Mouse (Mus musculus): ENCODE measurements around the gene Tspan4. TPM values are rescaled to one million over a fixed set of nuclear protein-coding genes. Genes with fewer than 3 reads are reported as not detected.
"Not testable (repeated sequence)": the region's sequence is repeated elsewhere in the genome, so short reads cannot be mapped to it uniquely, and the experiment has no call there.

The Tspan4 gene
- total RNA-seq, 4 experiments from 2014 or later = 8.1 to 15.1 (median 11.9) TPM

DNA sequence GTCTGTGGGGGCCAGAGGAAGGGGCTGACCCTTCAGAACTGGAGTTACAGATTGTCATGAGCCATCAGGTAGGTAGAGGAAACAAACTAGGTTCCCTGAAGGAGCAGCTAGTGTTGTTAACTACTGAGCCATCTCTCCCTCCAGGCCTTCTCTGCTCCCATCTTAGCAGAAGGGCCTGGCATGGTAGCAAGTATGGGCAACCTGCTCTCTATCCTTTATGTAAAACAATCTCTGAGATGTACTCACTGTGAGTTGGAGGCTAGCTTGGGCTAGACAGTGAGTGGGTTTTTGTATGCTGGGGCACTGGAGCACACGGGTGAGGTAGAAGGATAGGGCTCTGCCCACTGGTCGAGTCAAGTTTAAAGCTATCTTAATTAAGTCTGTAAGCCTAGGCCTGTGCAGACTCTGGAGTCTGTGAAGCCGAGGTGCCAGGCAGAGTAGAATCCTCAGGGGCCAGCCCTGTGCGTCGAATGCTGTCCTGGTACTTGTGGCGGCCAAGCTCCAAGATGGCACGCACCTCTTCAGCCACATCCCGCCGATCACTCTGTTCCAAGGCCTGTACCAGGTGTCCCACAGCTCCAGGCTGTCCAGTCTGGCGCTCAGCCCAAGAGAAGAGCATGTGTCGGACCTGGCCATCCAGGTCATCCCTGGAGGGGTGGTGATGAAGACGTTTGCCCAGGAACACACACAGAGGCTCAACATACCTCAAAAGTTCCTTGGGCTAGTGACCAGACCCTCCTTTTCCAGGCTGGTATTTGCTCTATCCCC, 36.7 kb upstream of the Tspan4 start:
- DNase-seq (ENCODE audit: low spot score in 2 of 2) = no peak

DNA sequence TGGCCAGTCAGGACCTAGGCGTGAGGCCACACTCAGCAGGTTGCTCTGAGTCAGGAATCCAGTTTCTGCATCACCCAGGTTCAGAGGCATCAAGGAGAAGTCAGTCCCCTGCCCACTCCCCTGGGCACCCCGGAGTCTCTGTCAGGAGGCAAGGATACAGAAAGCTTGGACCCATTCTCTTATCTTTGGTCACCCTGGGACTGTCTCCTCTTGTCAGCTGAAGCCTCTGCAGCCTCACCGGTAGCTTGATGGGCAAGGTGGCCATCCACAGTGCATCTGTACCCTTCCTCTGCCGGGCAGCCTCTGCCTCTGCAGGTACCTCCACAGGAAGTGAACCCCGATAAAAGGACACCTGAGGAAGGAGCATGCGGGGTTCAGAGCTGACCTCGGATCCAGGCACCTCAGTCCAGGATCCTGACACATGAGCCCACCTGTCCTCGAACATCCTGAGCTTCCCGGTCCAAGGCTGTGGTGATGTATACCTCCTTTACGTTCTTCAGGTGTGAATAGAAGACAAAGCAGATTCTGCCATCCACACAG, 35.8 kb upstream of the Tspan4 start:
- DNase-seq (ENCODE audit: low spot score in 2 of 2) = no peak

DNA sequence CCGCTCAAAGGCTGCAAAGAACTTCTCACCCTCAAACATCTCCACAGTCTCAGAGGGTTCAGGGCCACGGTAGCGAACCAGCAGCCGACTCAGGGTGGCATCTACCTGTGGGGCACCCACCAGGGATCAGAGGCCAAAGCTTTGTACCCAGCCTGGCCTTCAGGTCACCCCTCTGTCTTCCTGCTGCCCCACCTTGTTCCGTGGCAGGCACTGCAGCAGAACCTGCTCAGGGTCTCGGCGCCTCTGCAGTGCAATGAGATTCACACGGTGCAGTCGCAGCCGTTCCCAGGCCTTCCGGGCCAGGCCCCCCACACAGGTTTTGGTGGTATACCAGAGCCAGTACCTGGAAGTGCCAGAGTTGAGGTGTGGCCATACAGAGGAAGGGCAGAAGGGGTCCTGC, 35.2 kb upstream of the Tspan4 start:
- no peak for DNase-seq (ENCODE audit: low spot score in 2 of 2)

DNA sequence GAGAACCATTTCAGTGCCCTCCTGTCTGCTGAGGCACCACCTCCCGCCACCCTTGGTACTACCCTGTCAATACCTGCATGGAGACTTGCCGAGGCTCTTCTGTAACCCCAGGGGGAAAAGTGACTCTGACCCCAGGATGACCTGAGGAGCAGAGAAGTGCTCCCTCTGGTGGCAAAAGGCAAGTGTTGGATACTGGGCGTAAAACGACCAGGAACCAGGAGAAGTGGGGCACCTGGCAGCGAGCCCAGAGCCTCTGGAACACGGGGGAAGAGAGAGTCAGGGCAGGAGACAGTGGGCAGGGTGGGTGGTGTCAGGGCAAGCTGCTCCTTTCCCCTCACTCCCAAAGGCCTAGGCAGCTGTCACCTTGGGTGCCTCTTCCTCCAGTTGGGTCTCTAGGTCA, 34.4 kb upstream of the Tspan4 start:
- no peak for DNase-seq (ENCODE audit: low spot score in 2 of 2)

DNA sequence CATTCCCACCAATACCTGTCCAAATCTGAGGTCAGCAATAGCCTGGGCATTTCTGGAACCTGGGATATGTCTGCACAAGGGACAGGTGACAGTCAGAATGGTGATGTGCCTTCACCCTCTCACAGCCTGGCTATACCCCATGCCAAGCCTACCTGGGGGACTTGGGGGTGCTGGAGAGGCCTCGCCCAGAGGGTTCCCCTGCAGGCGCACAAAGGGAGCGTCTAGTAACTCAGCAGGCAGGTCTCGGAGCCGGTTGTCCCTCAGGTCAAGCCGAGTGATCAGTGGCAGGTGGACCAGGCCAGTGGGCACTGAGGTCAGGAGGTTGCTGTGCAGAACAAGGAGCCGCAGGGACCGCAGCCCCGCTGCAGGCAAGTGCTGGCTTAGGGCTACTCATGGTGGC, 33.6 kb upstream of the Tspan4 start:
- no peak for DNase-seq (ENCODE audit: low spot score in 2 of 2)

DNA sequence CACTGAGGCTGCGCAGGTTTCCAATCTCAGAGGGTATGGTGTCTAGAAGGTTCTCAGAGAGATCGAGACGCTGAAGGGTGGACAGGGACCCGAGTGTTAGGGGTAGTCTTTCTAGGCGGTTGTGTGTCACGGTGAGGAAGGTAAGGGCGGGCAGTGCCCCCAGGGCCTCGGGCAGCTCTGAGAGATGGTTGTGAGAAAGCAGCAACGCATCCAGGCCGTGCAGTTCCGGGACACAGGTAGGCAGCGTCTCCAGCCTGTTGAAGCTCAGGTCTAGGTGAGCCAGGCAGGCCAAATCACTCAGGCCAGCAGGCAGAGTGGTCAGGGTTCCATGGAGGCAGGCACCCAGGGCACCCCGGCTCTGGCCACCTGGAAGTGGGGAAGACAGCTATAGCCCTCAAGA, 32.8 kb upstream of the Tspan4 start:
- no peak for DNase-seq (ENCODE audit: low spot score in 2 of 2)

DNA sequence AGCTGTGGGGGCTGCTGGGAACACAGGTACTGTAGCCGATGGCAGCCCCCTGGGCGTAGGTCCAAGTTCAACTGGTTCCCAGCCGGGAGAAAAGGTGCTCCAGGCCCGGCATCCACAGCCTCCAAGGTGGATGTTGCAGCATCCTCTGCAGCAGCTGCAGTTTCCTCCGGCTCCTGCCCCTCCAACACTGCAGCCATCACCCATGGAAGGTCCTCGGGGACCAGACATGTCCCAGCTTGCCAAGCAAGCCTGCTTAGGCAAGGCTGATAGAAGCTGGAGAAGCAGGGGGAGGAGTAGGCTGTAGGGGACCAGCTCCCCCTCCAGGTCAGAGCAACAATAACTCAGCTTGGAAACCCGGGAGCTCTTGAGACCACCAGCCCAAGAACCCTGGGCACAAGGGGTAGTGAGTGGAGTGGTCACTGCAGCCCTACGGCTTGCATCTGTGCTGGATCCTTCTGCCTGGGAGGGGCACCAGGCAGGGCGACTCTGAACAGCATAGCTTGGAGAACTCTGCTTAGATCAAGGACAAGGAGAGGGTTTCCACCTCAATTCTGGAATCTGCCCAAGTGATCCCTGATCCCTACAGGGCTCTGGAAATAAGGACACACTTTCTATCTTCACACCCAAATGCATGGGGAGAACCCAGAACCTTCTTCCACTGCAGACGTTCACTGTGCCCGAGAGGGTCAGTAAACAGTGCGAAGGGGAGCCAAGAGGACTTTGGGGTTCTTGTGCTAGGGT, 31.8 kb upstream of the Tspan4 start:
- DNase-seq (ENCODE audit: low spot score in 2 of 2) = no peak

DNA sequence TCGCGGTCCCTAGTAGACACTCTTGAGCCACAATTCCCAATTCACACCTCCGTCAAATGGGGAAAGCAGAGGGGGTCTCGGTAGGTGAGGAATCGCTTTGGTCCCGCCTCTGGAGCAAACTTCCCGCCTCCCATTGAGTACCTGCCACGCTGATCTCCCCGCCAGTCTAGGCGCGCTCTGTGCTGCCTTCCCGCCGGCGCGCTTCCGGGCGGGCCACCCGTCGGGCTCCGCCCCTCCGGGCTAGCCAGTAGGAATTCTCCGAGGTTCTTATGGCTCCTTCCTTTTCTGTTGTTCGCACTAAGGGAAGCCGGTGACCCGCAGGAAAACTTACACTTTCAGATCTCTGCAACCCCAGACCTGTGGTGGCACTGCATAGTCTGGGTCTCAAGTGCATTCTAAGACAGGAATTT, 31.2 kb upstream of the Tspan4 start, which contains the start of gene Pidd1:
Gene Pidd1 (minus strand): TSS at position 198 of the 410 bp plus-strand sequence.
- DNase-seq (ENCODE audit: low spot score in 2 of 2) = no peak

DNA sequence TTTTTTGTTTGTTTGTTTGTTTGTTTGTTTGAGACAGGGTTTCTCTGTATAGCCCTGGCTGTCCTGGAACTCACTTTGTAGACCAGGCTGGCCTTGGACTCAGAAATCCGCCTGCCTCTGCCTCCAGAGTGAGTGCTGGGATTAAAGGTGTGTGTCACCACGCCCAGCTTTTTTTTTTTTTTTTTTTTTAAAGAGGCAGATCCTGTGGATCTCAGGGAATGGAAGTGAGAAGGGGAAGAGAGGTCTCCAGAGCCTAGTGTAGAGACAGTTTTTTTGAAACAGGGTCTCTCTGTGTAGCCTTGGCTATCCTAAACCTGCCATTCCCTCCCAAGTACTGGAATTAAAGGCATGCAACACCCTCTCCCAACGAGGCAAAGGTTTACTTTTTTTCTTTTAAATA, 28.7 kb upstream of the Tspan4 start:
- not testable (repeated sequence) for DNase-seq (ENCODE audit: low spot score in 2 of 2)

DNA sequence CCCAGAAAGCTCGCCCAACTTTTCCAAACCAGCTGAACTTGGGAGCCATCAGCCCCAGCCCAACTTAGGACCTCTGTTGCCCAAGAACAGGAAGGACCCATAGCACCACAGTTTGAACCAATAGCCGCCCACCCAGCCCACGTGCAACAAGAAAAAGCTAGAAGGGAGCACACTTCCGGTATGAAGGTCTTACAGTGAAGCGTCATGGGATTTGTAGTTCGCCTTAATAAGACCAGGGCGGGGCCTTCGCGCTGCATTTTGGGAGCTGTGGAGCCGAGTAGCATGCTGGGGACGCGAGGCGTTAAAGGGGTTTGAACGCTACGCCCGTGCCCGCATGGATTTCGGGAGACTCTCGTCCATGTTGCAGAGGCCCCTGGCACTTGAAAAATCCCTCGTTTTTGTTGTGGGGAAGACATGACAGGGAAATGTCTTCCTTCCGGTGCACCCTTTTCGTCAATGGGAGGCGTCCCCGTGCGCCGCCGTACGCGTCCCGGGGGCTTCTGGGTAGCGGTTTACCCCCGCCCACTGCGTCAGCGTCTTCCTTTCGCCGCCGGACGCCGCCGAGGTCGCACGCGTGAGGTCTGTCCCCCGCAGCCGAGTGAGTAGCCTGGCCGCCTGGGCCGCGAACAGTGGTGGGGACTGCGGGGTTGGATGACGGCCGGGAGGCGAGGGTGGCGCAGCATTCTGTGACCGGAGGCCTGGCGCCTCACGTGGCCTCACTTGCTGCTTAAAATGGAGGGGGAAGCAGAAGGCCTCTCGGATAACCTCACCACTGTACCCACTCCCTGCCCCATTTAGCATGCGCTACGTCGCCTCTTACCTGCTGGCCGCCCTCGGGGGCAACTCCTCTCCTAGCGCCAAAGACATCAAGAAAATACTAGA, 27.7 kb upstream of the Tspan4 start, which contains the start of gene Rplp2:
Gene Rplp2 (plus strand): TSS at position 261 of the 882 bp plus-strand sequence.
- DNase-seq (ENCODE audit: low spot score in 2 of 2) = peak; percentile 88 to 90

DNA sequence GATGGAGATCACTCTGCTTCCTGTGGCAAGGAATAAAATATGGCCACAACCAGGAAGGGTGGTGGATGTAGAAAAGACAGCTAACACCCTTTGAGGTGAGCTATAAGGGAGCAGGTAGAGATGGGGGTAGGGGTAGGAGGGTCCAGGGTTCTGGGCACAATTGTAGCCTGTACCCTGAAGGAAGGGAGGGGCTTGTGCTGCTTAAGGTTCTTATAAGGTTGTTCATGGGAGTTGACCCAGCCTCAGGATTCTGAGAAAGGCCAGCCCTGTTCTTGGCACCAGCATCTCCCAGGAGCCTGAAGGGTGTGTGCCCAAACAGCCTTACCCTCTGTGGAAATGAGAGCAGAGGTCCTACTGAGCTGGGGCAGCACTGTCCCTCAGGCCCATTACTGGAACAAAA, 23.1 kb upstream of the Tspan4 start:
- DNase-seq (ENCODE audit: low spot score in 2 of 2) = no peak

DNA sequence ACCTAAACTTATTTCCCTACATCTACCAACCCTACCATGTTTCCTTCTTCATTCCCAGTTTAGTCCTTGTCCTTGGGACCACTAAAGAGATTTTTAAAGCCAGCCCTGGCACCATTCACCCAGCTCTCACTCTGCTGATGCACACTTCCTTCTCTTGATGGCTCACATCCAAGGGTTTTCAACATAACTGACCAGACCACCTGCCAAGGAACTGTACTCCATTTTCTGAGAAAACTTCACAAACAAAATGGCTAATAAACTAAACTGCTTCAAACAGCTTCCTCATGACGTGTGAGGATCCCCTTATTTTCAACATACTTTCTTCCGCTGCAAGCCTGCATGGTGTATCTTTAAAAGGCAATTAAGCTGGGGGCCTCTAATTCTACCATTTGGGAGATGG, 21.4 kb upstream of the Tspan4 start:
- no peak for DNase-seq (ENCODE audit: low spot score in 2 of 2)

DNA sequence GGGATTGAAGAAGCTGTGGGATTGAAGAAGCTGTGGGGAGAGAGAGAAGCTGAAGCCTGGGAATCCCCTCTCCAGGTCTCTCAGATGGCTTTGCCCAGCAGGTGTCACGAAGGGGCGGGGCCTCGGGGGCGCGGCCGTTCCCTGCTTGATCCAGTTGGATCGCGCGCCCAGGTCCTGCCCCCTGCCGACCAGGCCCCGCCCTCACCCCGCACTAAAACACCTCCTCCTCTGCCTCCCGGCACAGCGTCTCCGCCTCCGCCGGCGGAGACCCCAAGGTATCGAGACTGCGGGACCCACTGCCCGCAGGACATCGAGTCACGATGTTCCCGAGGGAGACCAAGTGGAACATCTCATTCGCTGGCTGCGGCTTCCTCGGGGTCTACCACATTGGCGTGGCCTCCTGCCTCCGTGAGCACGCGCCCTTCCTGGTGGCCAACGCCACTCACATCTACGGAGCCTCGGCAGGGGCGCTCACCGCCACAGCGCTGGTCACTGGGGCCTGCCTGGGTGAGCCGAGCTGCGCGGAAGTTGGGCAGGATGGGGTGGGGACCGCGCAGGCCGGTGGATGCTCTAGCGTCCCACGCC, 20.0 kb upstream of the Tspan4 start, which contains the start of gene Pnpla2:
Gene Pnpla2 (plus strand): TSS at position 232 of the 585 bp plus-strand sequence.
- DNase-seq (ENCODE audit: low spot score in 2 of 2) = peak; percentile 93 to 94

DNA sequence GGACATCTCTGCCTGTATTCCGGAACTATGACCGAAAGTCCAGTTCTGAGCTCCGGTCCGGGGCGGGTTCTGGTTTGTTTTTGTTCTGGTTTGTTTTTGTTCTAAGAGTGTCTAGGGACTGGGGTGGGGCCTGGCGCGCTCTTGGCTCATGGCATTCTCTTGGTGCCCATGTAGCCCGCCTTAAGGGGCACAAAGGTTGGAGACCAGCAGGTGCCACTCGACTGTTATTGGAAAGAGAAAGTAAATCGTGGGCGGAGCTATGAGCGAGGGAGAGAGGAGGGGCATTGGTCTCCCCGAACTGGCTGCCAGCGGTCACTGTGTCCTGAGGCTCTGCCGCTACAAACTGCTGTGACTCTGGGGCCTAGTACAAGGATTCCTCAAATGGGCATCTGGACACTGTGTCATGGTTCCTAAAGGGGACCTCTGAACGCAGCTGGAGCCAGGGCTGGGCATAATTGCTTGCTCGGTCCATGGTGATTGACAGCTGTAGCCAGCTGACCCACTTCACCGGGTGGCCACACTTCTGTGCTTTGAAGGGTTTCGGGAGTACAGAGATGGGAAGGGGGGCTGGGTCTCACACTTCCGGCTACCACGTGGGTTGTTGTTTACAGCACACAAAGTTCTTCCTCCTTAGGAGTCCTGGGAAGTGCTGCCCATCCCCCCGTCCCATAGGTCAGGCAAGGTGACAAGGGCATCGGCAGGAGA, 19.3 kb upstream of the Tspan4 start:
- peak; percentile 70 to 80 for DNase-seq (ENCODE audit: low spot score in 2 of 2)

DNA sequence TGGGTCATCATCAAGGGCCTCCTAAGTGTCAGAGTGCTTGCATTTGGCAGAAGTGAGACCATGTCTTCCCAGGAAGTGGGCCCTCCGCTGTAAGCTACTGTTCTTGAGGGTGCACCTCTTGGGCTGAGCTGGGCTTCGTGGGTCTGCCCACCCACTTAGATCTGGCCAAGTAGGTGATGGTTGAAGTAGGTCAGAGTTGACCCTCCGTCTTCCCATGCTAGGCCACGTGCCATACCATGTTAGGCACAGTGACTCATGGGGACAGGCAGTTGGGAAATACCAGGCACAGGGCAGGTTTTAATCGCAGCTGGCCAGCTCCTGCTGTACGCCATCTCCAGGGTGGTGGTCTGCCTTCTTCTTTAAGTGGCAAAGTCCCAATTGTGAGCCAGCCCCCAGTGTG, 18.3 kb upstream of the Tspan4 start:
- DNase-seq (ENCODE audit: low spot score in 2 of 2) = peak in 1 of 2 experiments; percentile 22

DNA sequence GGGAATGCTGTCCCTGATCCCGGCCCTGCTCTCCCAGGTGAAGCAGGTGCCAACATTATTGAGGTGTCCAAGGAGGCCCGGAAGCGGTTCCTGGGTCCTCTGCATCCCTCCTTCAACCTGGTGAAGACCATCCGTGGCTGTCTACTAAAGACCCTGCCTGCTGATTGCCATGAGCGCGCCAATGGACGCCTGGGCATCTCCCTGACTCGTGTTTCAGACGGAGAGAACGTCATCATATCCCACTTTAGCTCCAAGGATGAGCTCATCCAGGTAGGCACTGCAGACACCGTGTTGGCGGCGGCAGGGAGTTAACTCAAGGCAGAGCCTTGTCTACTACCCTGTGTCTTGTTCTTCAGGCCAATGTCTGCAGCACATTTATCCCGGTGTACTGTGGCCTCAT, 17.8 kb upstream of the Tspan4 start:
- peak in 1 of 2 experiments; percentile 10 for DNase-seq (ENCODE audit: low spot score in 2 of 2)

DNA sequence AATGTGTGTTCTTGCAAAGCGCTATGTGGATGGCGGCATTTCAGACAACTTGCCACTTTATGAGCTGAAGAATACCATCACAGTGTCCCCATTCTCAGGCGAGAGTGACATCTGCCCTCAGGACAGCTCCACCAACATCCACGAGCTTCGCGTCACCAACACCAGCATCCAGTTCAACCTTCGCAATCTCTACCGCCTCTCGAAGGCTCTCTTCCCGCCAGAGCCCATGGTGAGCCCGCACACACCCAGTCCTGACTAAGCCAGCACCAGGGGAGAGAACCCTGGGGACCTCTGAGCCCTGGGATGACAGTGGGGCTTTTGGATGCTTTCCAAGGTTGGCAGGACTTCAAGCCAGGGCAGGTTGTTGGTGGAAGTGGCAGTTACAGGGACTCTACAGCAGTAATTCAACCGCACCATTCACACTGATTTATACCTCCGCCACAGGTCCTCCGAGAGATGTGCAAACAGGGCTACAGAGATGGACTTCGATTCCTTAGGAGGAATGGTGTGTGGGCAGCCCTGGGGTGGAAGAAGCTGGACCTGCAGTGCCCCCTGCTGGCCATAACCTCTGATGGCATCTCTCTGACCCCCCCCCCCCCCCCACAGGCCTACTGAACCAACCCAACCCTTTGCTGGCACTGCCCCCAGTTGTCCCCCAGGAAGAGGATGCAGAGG, 16.9 kb upstream of the Tspan4 start:
- DNase-seq (ENCODE audit: low spot score in 2 of 2) = peak in 1 of 2 experiments; percentile 51

DNA sequence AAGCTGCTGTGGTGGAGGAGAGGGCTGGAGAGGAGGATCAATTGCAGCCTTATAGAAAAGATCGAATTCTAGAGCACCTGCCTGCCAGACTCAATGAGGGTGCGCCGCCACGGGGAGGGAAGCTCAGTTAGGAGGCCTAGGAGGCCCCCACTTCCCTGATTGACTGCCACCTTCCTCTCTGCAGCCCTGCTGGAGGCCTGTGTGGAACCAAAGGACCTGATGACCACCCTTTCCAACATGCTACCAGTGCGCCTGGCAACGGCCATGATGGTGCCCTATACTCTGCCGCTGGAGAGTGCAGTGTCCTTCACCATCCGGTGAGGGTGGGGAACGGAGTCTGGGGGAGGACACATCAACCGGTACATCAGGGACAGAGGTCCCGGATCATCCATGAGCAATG, 16.4 kb upstream of the Tspan4 start:
- peak in 1 of 2 experiments; percentile 10 for DNase-seq (ENCODE audit: low spot score in 2 of 2)

DNA sequence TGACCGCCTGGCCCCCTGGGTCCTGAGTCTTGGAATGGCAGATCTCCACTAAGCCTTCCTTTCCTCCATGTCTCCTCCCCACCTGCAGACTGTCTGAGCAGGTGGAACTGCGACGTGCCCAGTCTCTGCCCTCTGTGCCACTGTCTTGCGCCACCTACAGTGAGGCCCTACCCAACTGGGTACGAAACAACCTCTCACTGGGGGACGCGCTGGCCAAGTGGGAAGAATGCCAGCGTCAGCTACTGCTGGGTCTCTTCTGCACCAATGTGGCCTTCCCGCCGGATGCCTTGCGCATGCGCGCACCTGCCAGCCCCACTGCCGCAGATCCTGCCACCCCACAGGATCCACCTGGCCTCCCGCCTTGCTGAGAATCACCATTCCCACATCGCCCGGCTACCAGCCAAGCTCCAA, 15.7 kb upstream of the Tspan4 start:
- DNase-seq (ENCODE audit: low spot score in 2 of 2) = peak in 1 of 2 experiments; percentile 33

DNA sequence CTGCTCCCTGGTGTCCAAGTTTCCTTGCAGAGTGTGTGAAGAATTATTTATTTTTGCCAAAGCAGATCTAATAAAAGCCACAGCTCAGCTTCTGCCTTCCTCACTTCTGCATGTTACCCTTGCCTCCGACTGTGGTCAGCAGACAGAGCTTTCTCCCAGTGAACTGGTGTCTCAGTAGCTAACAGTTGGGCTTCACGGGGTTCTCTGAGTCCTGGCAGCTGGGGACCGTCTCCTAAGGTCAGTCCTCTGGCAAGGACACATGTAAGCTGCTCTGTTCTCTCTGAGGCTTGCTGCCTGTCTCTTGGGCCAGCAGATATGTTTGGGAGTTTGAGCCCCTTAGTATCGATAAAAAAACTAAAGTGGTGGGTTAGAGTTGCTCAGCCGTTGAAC, 15.0 kb upstream of the Tspan4 start:
- peak in 1 of 2 experiments; percentile 21 for DNase-seq (ENCODE audit: low spot score in 2 of 2)
